Comparison of ENCODE assay signal across 8 mouse cellular contexts in genomic region chr1:87854411-87854810, GRCm38 (mm10). TPM values are rescaled to one million over a fixed set of nuclear protein-coding genes. Genes with fewer than 3 reads are reported as not detected.
A peak's percentile ranks its signal among the peaks of the same experiment; 100 is the strongest.
DNase-seq lines count a peak whose midpoint lies in the region; ATAC-seq and TF ChIP-seq lines count a peak whose summit lies in the region.

No protein-coding gene starts in this region.

- no peak overlapping the region for H3K27ac ChIP-seq in embryonic facial prominence, embryonic 13.5 days
- H3K27ac ChIP-seq in intestine, embryonic 16.5 days (ENCODE audit: low read length), result no peak overlapping the region
- H3K27ac ChIP-seq in neural tube, embryonic 14.5 days (ENCODE audit: low read depth, low read length), result no peak overlapping the region

- no peak for DNase-seq in lung, adult 2 months
- DNase-seq in lung, postnatal 36 days, result no peak
- no peak for DNase-seq in Muller cell, postnatal 12 days (ENCODE audit: inconsistent ontology term)
- no peak for DNase-seq in layer of hippocampus, adult 11-12 months (ENCODE audit: low spot score)

- peak overlapping the region; percentile 94 for H3K4me2 ChIP-seq in embryonic facial prominence, embryonic 13.5 days
- H3K4me2 ChIP-seq in intestine, embryonic 16.5 days (ENCODE audit: low read depth, low read length), result peak overlapping the region; percentile 81
- H3K4me2 ChIP-seq in neural tube, embryonic 14.5 days (ENCODE audit: low read depth, low read length), result peak overlapping the region; percentile 88

- WGBS in lung, adult 2 months, result 25% methylated on average over 6 of the region's 6 CpGs
- 27% methylated on average over 6 of the region's 6 CpGs for WGBS in embryonic facial prominence, embryonic 13.5 days
- 23% methylated on average over 6 of the region's 6 CpGs for WGBS in intestine, embryonic 16.5 days
- WGBS in neural tube, embryonic 14.5 days, result 9% methylated on average over 6 of the region's 6 CpGs

- no peak for TF ChIP-seq POLR2A in lung, adult 2 months (IDR thresholded peaks at IDR 0.05; ENCODE audit: borderline replicate concordance, extremely low read depth, low read depth, low read length)

- H3K4me1 ChIP-seq in lung, adult 2 months (ENCODE audit: control insufficient read depth, insufficient read depth, low read length), result peaks cover 21% of the 10 kb centered on the region
- H3K4me1 ChIP-seq in embryonic facial prominence, embryonic 13.5 days, result peaks cover 27% of the 10 kb centered on the region
- H3K4me1 ChIP-seq in intestine, embryonic 16.5 days (ENCODE audit: control insufficient read depth, insufficient read depth, low read length), result peaks cover 41% of the 10 kb centered on the region
- H3K4me1 ChIP-seq in neural tube, embryonic 14.5 days (ENCODE audit: control insufficient read depth, insufficient read depth, low read length), result peaks cover 12% of the 10 kb centered on the region

- no peaks in the 10 kb centered on the region for H3K27me3 ChIP-seq in embryonic facial prominence, embryonic 13.5 days
- no peaks in the 10 kb centered on the region for H3K27me3 ChIP-seq in intestine, embryonic 16.5 days (replicated peaks; ENCODE audit: control insufficient read depth, insufficient read depth, low read length)
- H3K27me3 ChIP-seq in neural tube, embryonic 14.5 days (ENCODE audit: control insufficient read depth, insufficient read depth, low read length), result no peaks in the 10 kb centered on the region

- peak overlapping the region; percentile 91 for H3K4me3 ChIP-seq in lung, adult 2 months (replicated peaks; ENCODE audit: extremely low read depth, low read depth, low read length)
- peak overlapping the region; percentile 97 for H3K4me3 ChIP-seq in embryonic facial prominence, embryonic 13.5 days
- peak overlapping the region; percentile 95 for H3K4me3 ChIP-seq in intestine, embryonic 16.5 days (ENCODE audit: low read length)
- H3K4me3 ChIP-seq in neural tube, embryonic 14.5 days (ENCODE audit: low read depth, low read length), result peak overlapping the region; percentile 95

- no peaks in the 10 kb centered on the region for H3K9me3 ChIP-seq in embryonic facial prominence, embryonic 13.5 days
- H3K9me3 ChIP-seq in intestine, embryonic 16.5 days (ENCODE audit: control insufficient read depth, low read length), result no peaks in the 10 kb centered on the region
- no peaks in the 10 kb centered on the region for H3K9me3 ChIP-seq in neural tube, embryonic 14.5 days (ENCODE audit: control insufficient read depth, low read length)

- no peak for ATAC-seq in embryonic facial prominence, embryonic 13.5 days (ENCODE audit: insufficient number of reproducible peaks, insufficient read depth, low FRiP score, low TSS enrichment, low read depth)
- no peak for ATAC-seq in intestine, embryonic 16.5 days
- ATAC-seq in neural tube, embryonic 14.5 days (ENCODE audit: low read depth), result no peak
- ATAC-seq in inflammation-experienced regulatory T-cells, adult 6 months, result no peak

- H3K36me3 ChIP-seq in embryonic facial prominence, embryonic 13.5 days, result no peaks in the 10 kb centered on the region
- H3K36me3 ChIP-seq in intestine, embryonic 16.5 days (ENCODE audit: control insufficient read depth, insufficient read depth, low read length), result no peaks in the 10 kb centered on the region
- H3K36me3 ChIP-seq in neural tube, embryonic 14.5 days (ENCODE audit: control insufficient read depth, insufficient read depth, low read length), result no peaks in the 10 kb centered on the region

- TF ChIP-seq CTCF in lung, adult 2 months (IDR thresholded peaks at IDR 0.05; ENCODE audit: insufficient read depth, low read length), result no peak

- H3K9ac ChIP-seq in embryonic facial prominence, embryonic 13.5 days, result peak overlapping the region; percentile 98
- H3K9ac ChIP-seq in intestine, embryonic 16.5 days (ENCODE audit: low read depth, low read length), result peak overlapping the region; percentile 95
- peak overlapping the region; percentile 89; the same call in 1 of the 2 replicates for H3K9ac ChIP-seq in neural tube, embryonic 14.5 days (replicated peaks; ENCODE audit: low read depth, low read length)

RNA-seq across cellular contexts. Expression of gene Dgkd, which starts 1.3 kb away (rescaled TPM):
- 28.5 and 36.9 TPM in 2 replicates for polyA plus RNA-seq in lung, adult 2 months (2012; rRNA removed)
- polyA plus RNA-seq in embryonic facial prominence, embryonic 13.5 days (2015; fragmentation: Nextera tagmentation; extraction: Ambion mirVana), result 28.8 and 33.0 TPM in 2 replicates
- polyA plus RNA-seq in intestine, embryonic 16.5 days (2015; fragmentation: Nextera tagmentation; extraction: Ambion mirVana), result 24.0 and 26.9 TPM in 2 replicates
- polyA plus RNA-seq in neural tube, embryonic 14.5 days (2014; fragmentation: Nextera tagmentation; extraction: Ambion mirVana), result 56.4 and 58.2 TPM in 2 replicates
- 10 to 100 TPM; 19.3 to 35.5 (median 34.2) TPM for polyA plus RNA-seq in inflammation-experienced regulatory T-cells, adult 6 months (2017; shearing (Covaris generic))

RNA-seq across cellular contexts. Expression of gene Sag, which starts 50.9 kb away (rescaled TPM):
- 0.38 and 0.86 TPM in 2 replicates for polyA plus RNA-seq in lung, adult 2 months (2012; rRNA removed)
- 2.1 and 3.2 TPM in 2 replicates for polyA plus RNA-seq in embryonic facial prominence, embryonic 13.5 days (2015; fragmentation: Nextera tagmentation; extraction: Ambion mirVana)
- 0.72 and 0.91 TPM in 2 replicates for polyA plus RNA-seq in intestine, embryonic 16.5 days (2015; fragmentation: Nextera tagmentation; extraction: Ambion mirVana)
- polyA plus RNA-seq in neural tube, embryonic 14.5 days (2014; fragmentation: Nextera tagmentation; extraction: Ambion mirVana), result 2.2 and 3.2 TPM in 2 replicates
- polyA plus RNA-seq in inflammation-experienced regulatory T-cells, adult 6 months (2017; shearing (Covaris generic)), result 1 to 10 TPM; 1.7 to 5.3 (median 4.2) TPM
